Mouse (Mus musculus): Measurements from ENCODE around the gene Ryr1.

- TF ChIP-seq CTCF (IDR thresholded peaks at IDR 0.05) (no peak), EP300 (IDR thresholded peaks at IDR 0.05) (no peak; the same call in 1 of the 2 replicates)
Observed at GRCm38 (mm10) chr7:29162294-29162693, 37.3 kb upstream of the Ryr1 start.

Measured in lung, postnatal 0 days (tissue).